Mouse (Mus musculus) thymus, adult 2 months (tissue): ENCODE measurements around the gene Fchsd2. TPM values are rescaled to one million over a fixed set of nuclear protein-coding genes. Genes with fewer than 3 reads are reported as not detected.

Source experiments
- DNase-seq: peaks from one replicate; pipeline ENCODE4 v3.0.0; 2021
- H3K27ac ChIP-seq: fragments of 200-500 bp; 2 replicates; pipeline ENCODE4 v1.5.1; 2012; ENCODE audit warnings: low read length, control low read depth; ENCODE audit not compliant: control insufficient read depth, insufficient read depth
- H3K27me3 ChIP-seq: fragments of 200-500 bp; 2 replicates; pipeline ENCODE4 v1.6.1; 2012; ENCODE audit warnings: mild to moderate bottlenecking, low read length, moderate library complexity, mixed read lengths; ENCODE audit not compliant: control insufficient read depth, insufficient read depth
- H3K36me3 ChIP-seq: fragments of 200-500 bp; 2 replicates; pipeline ENCODE4 v1.6.1; 2012; ENCODE audit warnings: mild to moderate bottlenecking, low read length, moderate library complexity; ENCODE audit not compliant: control insufficient read depth, insufficient read depth
- H3K4me1 ChIP-seq: fragments of 200-500 bp; replicated peaks from 2 replicates; pipeline ENCODE4 v1.6.1; 2012; ENCODE audit warnings: low read length; ENCODE audit not compliant: control insufficient read depth, insufficient read depth
- H3K4me3 ChIP-seq: fragments of 200-500 bp; 2 replicates; pipeline ENCODE4 v1.5.1; 2012; ENCODE audit warnings: mild to moderate bottlenecking, low read length, control low read depth, moderate library complexity; ENCODE audit not compliant: control insufficient read depth, insufficient read depth
- CTCF ChIP-seq: fragments of 200-500 bp; IDR thresholded peaks from 2 replicates; pipeline ENCODE4 v1.5.1; 2012; ENCODE audit warnings: mild to moderate bottlenecking, control low read depth, low read length, moderate library complexity, borderline replicate concordance; ENCODE audit not compliant: control insufficient read depth, poor library complexity, insufficient read depth; ENCODE audit errors: extremely low read depth
- POLR2A ChIP-seq: fragments of 200-500 bp; IDR thresholded peaks from 2 replicates; pipeline ENCODE4 v1.6.1; 2012; ENCODE audit warnings: mild to moderate bottlenecking, low read length, control low read depth, moderate library complexity; ENCODE audit not compliant: control insufficient read depth, poor library complexity, insufficient read depth; ENCODE audit errors: extremely low read depth
- WGBS: fragments of 180-500 bp; shearing (Covaris S2); methylation state at CpG from one replicate; pipeline ENCODE4 v1.1.7; 2018; 5-methylcytosine and 5-hydroxymethylcytosine counted together
- polyA plus RNA-seq: library from polyadenylated mRNA; depleted of rRNA; stranded (reverse); fragments of >200 nt; gene quantifications from 2 replicates; pipeline ENCODE4 v1.2.3, GENCODE M21; 2012

Fchsd2 gene
- polyA plus RNA-seq, 1 experiment, result 14.3 TPM

DNA sequence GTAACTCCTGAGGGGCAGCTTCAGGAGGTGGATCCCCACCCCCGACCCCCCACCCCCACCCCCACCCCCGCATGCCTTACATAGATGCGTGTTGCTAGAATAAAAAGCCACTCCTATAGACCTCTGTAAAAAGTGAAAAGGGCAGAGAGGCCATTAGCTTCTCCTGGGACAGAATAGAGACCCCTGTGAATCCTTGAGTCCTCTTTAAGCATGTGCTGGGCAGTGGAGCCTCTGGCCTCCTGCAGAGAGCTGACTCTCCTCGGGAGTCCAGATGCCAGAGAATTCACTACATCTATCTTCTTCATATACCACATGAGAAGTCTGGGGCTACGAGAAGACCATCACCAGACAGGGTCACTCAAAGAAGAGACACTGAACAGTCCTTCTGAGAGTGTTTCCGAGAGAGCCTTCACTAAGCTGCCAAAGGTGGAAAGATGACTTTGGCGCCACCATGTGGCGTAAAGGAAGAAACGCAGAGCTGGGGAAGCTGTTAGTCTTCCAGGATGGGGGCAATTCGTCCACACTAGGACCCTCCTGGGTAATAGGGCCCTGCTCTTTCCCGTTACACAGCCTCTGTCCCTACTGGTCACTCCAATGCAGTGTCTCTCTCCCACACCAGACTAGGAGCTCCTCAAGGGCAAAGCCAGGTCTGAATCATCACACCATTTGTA lies 41.0 kb upstream of the Fchsd2 start:
- WGBS, result 23% methylated on average over 11 of the region's 11 CpGs
- no peak overlapping the region for H3K4me3 ChIP-seq
- peak; percentile 58 for DNase-seq
- H3K36me3 ChIP-seq, result no peaks in the 10 kb centered on the region
- H3K27me3 ChIP-seq, result no peaks in the 10 kb centered on the region
- H3K27ac ChIP-seq, result no peak overlapping the region
- peak; percentile 54; the same call in 1 of the 2 replicates for TF ChIP-seq CTCF
- no peak for TF ChIP-seq POLR2A
- H3K4me1 ChIP-seq, result no peaks in the 10 kb centered on the region

DNA sequence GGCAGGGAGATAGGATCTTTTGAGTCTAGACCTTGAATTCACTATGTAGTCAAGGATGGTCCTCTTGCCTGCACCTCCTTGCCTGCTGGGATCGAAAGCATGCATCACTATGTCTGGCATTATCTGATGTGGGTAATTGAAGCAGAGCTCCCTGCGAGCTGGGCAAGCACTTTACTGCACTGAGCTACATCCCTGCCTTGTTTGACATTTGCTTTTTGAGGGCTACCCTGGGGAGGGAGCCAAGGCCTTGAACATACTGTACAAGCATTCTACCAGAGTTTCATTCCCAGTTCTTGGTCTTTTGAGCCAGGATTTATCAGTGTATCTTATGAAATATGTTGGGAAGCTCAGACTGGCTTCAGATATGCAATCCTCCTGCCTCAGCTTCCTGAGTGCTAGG lies 39.5 kb upstream of the Fchsd2 start:
- H3K4me3 ChIP-seq, result no peak overlapping the region
- 87% methylated on average over 2 of the region's 2 CpGs for WGBS
- no peak for DNase-seq
- no peak overlapping the region for H3K27ac ChIP-seq
- no peak for TF ChIP-seq CTCF
- TF ChIP-seq POLR2A, result no peak
- H3K27me3 ChIP-seq, result no peaks in the 10 kb centered on the region
- no peaks in the 10 kb centered on the region for H3K4me1 ChIP-seq
- H3K36me3 ChIP-seq, result no peaks in the 10 kb centered on the region

DNA sequence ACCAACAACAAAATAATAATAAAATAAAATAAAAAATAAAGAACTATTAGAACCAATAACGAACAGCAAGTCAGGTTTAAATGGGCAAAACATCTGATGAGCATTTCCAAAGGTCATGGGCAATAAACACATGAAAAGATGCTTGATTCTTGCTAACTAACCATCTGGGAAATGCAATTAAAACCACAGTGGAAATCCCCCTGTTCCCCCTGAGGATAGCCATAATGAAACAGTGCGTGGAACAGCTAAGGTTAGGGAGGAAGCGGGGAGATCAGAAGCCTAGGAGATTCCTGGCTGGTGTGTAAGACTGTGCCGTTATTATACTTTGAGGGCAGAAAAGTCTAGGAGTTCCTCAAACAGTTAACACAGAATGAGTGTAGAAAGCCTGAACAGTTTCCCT lies 35.4 kb upstream of the Fchsd2 start:
- WGBS, result 53% methylated on average over 4 of the region's 4 CpGs
- H3K4me3 ChIP-seq, result no peak overlapping the region
- H3K27me3 ChIP-seq, result no peaks in the 10 kb centered on the region
- no peaks in the 10 kb centered on the region for H3K36me3 ChIP-seq
- DNase-seq, result no peak
- TF ChIP-seq CTCF, result no peak
- TF ChIP-seq POLR2A, result no peak
- H3K27ac ChIP-seq, result no peak overlapping the region
- H3K4me1 ChIP-seq, result peaks cover 14% of the 10 kb centered on the region

DNA sequence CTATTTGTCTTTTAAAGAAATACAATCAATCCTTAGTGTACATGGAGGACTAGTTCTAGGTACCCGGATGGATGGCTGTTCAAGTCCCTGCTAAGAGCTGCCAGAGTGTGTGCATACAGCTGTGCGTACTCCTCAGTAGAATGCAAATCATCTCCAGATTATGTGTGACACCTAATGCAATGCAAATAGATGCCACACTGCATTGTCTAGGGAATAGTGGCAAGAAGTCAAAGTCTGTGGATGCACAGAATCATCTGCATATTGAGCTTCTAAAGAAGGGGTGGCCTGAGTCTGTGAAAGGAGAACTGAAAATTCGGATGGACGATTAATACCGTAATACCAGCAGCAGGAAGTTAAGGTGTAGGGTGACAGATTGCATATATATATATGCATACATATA lies 33.5 kb upstream of the Fchsd2 start:
- DNase-seq, result no peak
- WGBS, result 88% methylated on average over 5 of the region's 5 CpGs
- Histone ChIP-seq H3K4me1 (peaks cover 14% of the 10 kb centered on the region), H3K27ac (no peak overlapping the region), H3K27me3 (no peaks in the 10 kb centered on the region), H3K4me3 (no peak overlapping the region), H3K36me3 (no peaks in the 10 kb centered on the region)
- TF ChIP-seq POLR2A (no peak), CTCF (no peak)

DNA sequence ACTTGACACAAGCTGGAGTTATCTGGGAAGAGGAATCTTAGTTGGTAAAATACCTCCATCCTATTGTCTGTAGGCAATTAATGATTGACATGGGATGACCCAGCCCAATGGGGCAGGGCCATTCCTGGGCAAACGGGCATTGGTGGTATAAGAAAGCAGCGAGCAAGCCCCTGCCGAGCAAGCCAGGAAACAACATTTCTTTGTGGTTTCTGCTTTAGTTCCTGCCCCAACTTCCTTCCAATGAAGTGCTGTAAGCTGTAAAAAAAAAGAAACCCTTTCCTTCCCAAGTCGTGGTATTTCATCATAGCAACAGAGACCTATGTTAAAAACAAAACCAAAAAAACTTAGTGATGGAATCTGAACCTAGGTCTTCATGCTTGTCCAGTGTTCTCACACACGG lies 32.2 kb upstream of the Fchsd2 start:
- Histone ChIP-seq H3K4me3 (no peak overlapping the region), H3K27me3 (no peaks in the 10 kb centered on the region), H3K4me1 (peaks cover 14% of the 10 kb centered on the region), H3K36me3 (no peaks in the 10 kb centered on the region), H3K27ac (peak overlapping the region; percentile 40)
- DNase-seq, result peak; percentile 36
- TF ChIP-seq CTCF (no peak), POLR2A (no peak)
- WGBS, result 6% methylated on average over 5 of the region's 5 CpGs

DNA sequence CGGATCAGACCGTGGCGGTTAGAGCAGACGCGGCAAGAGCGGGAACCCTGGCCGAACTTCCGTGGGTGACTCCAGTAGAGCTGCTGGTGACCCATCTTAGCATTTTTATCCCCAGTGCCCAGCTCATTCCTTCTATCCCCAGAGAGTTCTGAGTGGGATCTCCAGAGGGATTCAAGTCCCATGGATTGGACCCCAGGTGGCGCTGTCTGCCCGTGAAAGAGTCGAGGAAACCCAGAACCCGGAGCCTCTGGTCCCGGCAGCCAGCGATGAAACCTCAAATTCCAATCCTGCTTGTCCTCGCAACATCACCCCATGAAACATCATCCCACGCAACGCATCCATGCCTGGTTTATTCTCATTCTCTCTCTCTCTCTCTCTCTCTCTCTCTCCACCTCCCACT lies 31.3 kb upstream of the Fchsd2 start:
- Histone ChIP-seq H3K4me1 (peaks cover 14% of the 10 kb centered on the region), H3K4me3 (peak overlapping the region; percentile 36), H3K27me3 (no peaks in the 10 kb centered on the region), H3K36me3 (no peaks in the 10 kb centered on the region), H3K27ac (no peak overlapping the region)
- TF ChIP-seq POLR2A (no peak), CTCF (peak; percentile 80; the same call in 1 of the 2 replicates)
- 27% methylated on average over 17 of the region's 17 CpGs for WGBS
- DNase-seq, result peak; percentile 76
